Mouse (Mus musculus): Measurements from ENCODE around the gene Mfap5.
"Not testable (repeated sequence)": the region's sequence is repeated elsewhere in the genome, so short reads cannot be mapped to it uniquely, and the experiment has no call there.

Gene Mfap5

GRCm38 (mm10) chr6:122505545-122505944 is at the start of gene Mfap5:
Mfap5 (plus strand) TSS chr6:122505845.
- no peak for DNase-seq

- no peak for DNase-seq
Measured at GRCm38 (mm10) chr6:122458946-122459693, 46.5 kb upstream of the Mfap5 start.

GRCm38 (mm10) chr6:122466092-122466713 is 39.4 kb upstream of the Mfap5 start:
- DNase-seq = no peak

- no peak for DNase-seq
Measured at GRCm38 (mm10) chr6:122469030-122469640, 36.5 kb upstream of the Mfap5 start.

GRCm38 (mm10) chr6:122470240-122470639 is 35.4 kb upstream of the Mfap5 start:
- DNase-seq = no peak

GRCm38 (mm10) chr6:122471461-122471860 is 34.2 kb upstream of the Mfap5 start:
- DNase-seq = not testable (repeated sequence)

GRCm38 (mm10) chr6:122478062-122478461 is 27.6 kb upstream of the Mfap5 start:
- DNase-seq = no peak

- no peak for DNase-seq
Measured at GRCm38 (mm10) chr6:122485401-122486296, 20.0 kb upstream of the Mfap5 start.

GRCm38 (mm10) chr6:122486297-122487117 is 19.1 kb upstream of the Mfap5 start:
- DNase-seq = no peak

- no peak for DNase-seq
Measured at GRCm38 (mm10) chr6:122490929-122491512, 14.6 kb upstream of the Mfap5 start.

GRCm38 (mm10) chr6:122491557-122491956 is 14.1 kb upstream of the Mfap5 start:
- no peak for DNase-seq

- DNase-seq = no peak
Measured at GRCm38 (mm10) chr6:122492479-122492878, 13.2 kb upstream of the Mfap5 start.

GRCm38 (mm10) chr6:122493799-122494472 is 11.7 kb upstream of the Mfap5 start:
- no peak for DNase-seq

GRCm38 (mm10) chr6:122495082-122495881 is 10.4 kb upstream of the Mfap5 start:
- DNase-seq = no peak

GRCm38 (mm10) chr6:122496501-122496900 is 9.1 kb upstream of the Mfap5 start:
- DNase-seq = no peak

GRCm38 (mm10) chr6:122498661-122499060 is 7.0 kb upstream of the Mfap5 start, which contains the start of gene Rimklb:
Rimklb (minus strand) TSS chr6:122498761.
- DNase-seq = no peak

- no peak for DNase-seq
Measured at GRCm38 (mm10) chr6:122505041-122505440, 604 bp upstream of the Mfap5 start.

GRCm38 (mm10) chr6:122508494-122508893 is 2.8 kb downstream of the Mfap5 start:
- no peak for DNase-seq

GRCm38 (mm10) chr6:122512914-122513878 is 7.6 kb downstream of the Mfap5 start:
- no peak for DNase-seq
